Mouse (Mus musculus) midbrain, embryonic 16.5 days (tissue): ENCODE results near the gene Ghrhr. TPM values are rescaled to one million over a fixed set of nuclear protein-coding genes. Genes with fewer than 3 reads are reported as not detected.

Source experiments
- ATAC-seq: fragments of 200-750 bp; cut with Nextera tagmentation; 2 replicates; pipeline ENCODE4 v1.8.0; 2017; ENCODE audit warnings: moderate TSS enrichment
- H3K27ac ChIP-seq: fragments of 300-500 bp; sonication (generic); 2 replicates; pipeline ENCODE4 v1.5.1; 2014; ENCODE audit warnings: mild to moderate bottlenecking, low read length, mixed read lengths
- H3K27me3 ChIP-seq: fragments of 300-500 bp; sonication (generic); 2 replicates; pipeline ENCODE4 v1.6.1; 2014; ENCODE audit warnings: low read depth, low read length, mixed read lengths; ENCODE audit not compliant: control insufficient read depth, insufficient read depth
- H3K36me3 ChIP-seq: fragments of 300-500 bp; sonication (generic); 2 replicates; pipeline ENCODE4 v1.6.1; 2014; ENCODE audit warnings: mild to moderate bottlenecking, low read length, moderate library complexity, mixed read lengths; ENCODE audit not compliant: control insufficient read depth, insufficient read depth
- H3K4me1 ChIP-seq: fragments of 300-500 bp; sonication (generic); 2 replicates; pipeline ENCODE4 v1.6.1; 2014; ENCODE audit warnings: mild to moderate bottlenecking, low read length, mixed read lengths; ENCODE audit not compliant: control insufficient read depth, insufficient read depth
- H3K4me2 ChIP-seq: fragments of 300-500 bp; sonication (generic); 2 replicates; pipeline ENCODE4 v1.6.1; 2014; ENCODE audit warnings: mild to moderate bottlenecking, low read length, mixed read lengths
- H3K4me3 ChIP-seq: fragments of 300-500 bp; sonication (generic); 2 replicates; pipeline ENCODE4 v1.5.1; 2014; ENCODE audit warnings: low read depth, mild to moderate bottlenecking, low read length, moderate library complexity, mixed read lengths
- H3K9ac ChIP-seq: fragments of 300-500 bp; sonication (generic); 2 replicates; pipeline ENCODE4 v1.6.1; 2014; ENCODE audit warnings: low read depth, low read length, mixed read lengths
- H3K9me3 ChIP-seq: fragments of 300-500 bp; sonication (generic); replicated peaks from 2 replicates; pipeline ENCODE4 v1.6.1; 2014; ENCODE audit warnings: mild to moderate bottlenecking, low read length, mixed read lengths; ENCODE audit not compliant: control insufficient read depth, poor library complexity, severe bottlenecking
- WGBS: fragments of 180-500 bp; shearing (Covaris S2); extraction: QIAGEN DNeasy Blood & Tissue Kit; methylation state at CpG from one replicate; pipeline ENCODE4 v1.1.7; 2014; 5-methylcytosine and 5-hydroxymethylcytosine counted together
- polyA plus RNA-seq: library from polyadenylated mRNA; unstranded; fragments of >200 nt; fragmentation: Nextera tagmentation; extraction: Ambion mirVana; gene quantifications from 2 replicates; pipeline ENCODE4 v1.2.1, GENCODE M21; 2015

Ghrhr gene
- polyA plus RNA-seq, result not detected in 2 replicates

DNA sequence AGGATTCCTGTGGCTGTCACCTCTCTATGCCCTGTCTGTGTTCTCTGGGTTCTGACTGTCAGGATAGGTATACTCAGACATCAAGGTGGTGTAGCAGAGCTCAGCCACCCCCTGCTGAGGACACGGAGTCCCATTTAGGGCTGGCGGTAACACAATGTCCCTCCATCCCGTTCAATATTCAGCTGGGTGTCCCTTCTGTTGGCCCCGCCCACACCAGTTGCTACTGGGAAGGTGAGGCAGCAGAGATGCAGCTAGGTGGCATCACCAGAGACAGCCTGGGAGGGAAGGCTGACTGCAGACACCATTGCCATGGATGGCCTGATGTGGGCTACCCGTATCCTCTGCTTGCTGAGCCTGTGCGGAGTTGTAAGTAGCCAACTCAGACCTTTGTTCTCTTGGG lies at the start of gene Ghrhr:
TSS of gene Ghrhr (plus strand) at position 220 of the 400 bp plus-strand sequence.
- H3K4me1 ChIP-seq, result no peaks in the 10 kb centered on the region
- 83% methylated on average over 6 of the region's 6 CpGs for WGBS
- no peak within 1 kb of the TSS for H3K9ac ChIP-seq
- no peak within 1 kb of the TSS for H3K27ac ChIP-seq
- H3K4me3 ChIP-seq, result no peak within 1 kb of the TSS
- H3K9me3 ChIP-seq, result no peaks in the 10 kb centered on the region
- H3K36me3 ChIP-seq, result no peaks in the 10 kb centered on the region
- ATAC-seq, result no peak
- no peak within 1 kb of the TSS for H3K4me2 ChIP-seq
- H3K27me3 ChIP-seq, result no peaks in the 10 kb centered on the region

DNA sequence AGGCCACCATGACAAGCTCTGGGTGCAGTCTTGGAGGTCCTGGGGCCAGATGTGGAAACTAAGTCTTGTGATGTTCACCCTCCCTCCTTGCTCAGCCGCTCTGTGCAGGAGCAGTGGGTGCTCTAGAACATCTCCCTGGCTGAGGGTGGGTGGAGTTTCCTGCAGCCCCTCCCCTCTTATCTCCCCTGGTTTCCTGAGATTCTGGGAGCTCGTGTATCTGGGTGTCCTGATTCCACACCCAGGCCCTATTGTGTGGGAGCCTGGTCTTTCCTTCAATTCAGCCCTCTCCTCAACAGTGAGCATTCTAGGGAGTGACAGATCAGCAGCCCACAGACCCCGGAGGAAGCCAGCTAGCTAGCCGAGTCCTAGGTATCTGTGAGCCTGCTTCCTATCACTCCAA lies 49.8 kb upstream of the Ghrhr start:
- ATAC-seq, result no peak

DNA sequence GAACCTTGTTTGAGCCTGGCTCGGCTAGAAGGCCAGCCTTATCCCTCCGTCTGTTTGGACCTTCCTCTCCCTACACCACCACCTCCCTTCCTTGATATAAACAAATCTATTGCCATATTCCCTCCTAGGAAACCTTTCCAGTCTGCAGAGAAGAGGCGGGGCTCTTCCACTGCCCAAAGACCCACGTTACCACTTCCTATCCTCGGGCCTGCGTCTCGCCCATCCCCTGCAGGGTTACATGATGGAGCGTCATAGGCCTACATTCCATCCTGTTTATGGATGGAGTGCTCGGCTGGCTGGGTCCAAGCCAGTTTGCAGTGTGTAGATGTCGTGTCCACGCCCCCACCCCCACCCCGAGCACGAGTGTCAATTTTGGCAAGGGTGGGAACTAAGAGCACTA lies 48.8 kb upstream of the Ghrhr start:
- Histone ChIP-seq H3K9ac (no peak overlapping the region), H3K27ac (no peak overlapping the region), H3K4me2 (no peak overlapping the region), H3K4me1 (peaks cover 5% of the 10 kb centered on the region), H3K4me3 (no peak overlapping the region), H3K27me3 (no peaks in the 10 kb centered on the region), H3K36me3 (no peaks in the 10 kb centered on the region), H3K9me3 (no peaks in the 10 kb centered on the region)
- 91% methylated on average over 13 of the region's 13 CpGs for WGBS
- ATAC-seq, result no peak

More for the DNA sequence above, 49.8 kb upstream of the Ghrhr start:
- no peaks in the 10 kb centered on the region for H3K9me3 ChIP-seq
- no peaks in the 10 kb centered on the region for H3K27me3 ChIP-seq
- 83% methylated on average over 4 of the region's 4 CpGs for WGBS
- no peak overlapping the region for H3K4me2 ChIP-seq
- no peaks in the 10 kb centered on the region for H3K36me3 ChIP-seq
- no peak overlapping the region for H3K27ac ChIP-seq
- no peaks in the 10 kb centered on the region; the same call in 1 of the 2 replicates for H3K4me1 ChIP-seq
- H3K4me3 ChIP-seq, result no peak overlapping the region
- no peak overlapping the region for H3K9ac ChIP-seq

DNA sequence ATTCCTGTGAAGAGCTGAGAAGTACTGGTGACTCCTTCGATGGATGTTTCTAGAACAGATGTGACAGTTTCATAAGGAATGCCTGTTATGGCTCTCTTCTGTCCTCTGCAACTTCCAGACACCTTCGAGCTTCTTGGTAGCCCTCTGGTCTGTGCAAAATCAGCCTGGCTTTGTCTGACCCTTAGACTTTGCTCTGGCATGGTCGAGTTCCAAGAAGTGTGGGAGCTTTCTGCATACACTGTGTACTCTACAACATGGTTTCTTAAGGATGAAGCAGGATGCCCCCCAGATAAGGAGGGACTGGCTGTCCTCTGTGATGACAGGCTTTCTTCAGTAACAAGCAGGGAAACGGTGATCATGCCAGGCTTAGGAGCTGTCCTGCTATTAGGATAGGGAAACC lies 47.9 kb upstream of the Ghrhr start:
- 75% methylated on average over 4 of the region's 4 CpGs for WGBS
- Histone ChIP-seq H3K4me1 (peaks cover 5% of the 10 kb centered on the region), H3K27me3 (no peaks in the 10 kb centered on the region), H3K4me2 (no peak overlapping the region), H3K4me3 (no peak overlapping the region), H3K36me3 (no peaks in the 10 kb centered on the region), H3K9ac (no peak overlapping the region), H3K9me3 (no peaks in the 10 kb centered on the region), H3K27ac (no peak overlapping the region)
- ATAC-seq, result no peak

DNA sequence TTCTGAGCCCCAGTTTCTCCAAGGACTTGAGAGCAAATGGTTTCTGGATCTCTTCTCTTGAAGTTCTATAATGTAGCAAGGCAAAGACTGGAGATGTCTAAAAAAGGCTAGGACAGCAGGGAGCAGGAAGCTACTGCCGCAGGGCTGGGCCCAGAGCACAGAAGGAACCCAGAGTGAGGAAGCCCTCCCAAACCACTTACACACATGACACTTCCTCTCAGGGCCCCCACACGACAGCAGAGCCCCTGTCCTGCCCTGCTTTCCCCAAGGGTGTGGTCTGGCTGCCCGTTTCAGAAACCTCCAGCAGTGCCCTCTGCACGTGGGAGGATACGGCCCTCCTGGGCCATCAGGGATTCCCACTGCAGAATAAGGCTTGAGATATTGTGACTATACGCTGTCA lies 44.8 kb upstream of the Ghrhr start:
- H3K4me2 ChIP-seq, result no peak overlapping the region
- H3K27me3 ChIP-seq, result no peaks in the 10 kb centered on the region
- 72% methylated on average over 6 of the region's 6 CpGs for WGBS
- no peaks in the 10 kb centered on the region for H3K9me3 ChIP-seq
- H3K4me3 ChIP-seq, result no peak overlapping the region
- H3K9ac ChIP-seq, result no peak overlapping the region
- no peak overlapping the region for H3K27ac ChIP-seq
- no peaks in the 10 kb centered on the region for H3K36me3 ChIP-seq
- H3K4me1 ChIP-seq, result peaks cover 6% of the 10 kb centered on the region
- ATAC-seq, result no peak

DNA sequence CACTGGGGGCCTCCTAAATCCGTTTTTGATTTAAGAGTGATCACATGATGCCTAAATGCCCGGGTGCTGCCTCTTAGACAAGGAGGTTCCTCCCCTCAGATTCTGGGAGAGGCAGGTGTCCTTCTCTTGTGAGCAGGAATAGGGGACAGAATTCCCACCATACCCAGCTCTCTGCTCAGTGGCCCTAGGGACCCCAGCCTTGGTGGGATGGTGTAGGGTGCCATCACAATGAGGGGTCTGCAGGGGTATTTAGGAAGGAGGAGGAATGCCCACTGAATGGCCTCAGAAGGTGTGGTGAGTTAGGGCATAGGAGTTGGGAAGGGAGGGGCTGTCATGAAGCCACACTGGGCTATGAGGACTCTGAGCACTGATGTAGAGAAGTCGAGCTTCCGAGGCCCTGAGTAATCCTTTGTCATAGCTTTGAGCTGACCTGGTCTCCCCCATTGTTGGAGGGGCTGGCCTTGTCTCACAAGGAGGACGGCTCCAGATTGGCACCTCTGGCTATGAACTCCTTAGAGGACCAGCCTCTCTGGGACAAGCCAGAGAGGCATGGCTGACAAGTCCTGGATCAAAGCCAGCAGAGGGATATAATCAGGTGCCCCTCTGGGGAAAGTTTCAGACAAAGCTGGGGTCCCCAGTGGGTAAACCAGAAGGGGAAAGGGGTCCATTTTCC lies 43.9 kb upstream of the Ghrhr start:
- no peak overlapping the region for H3K9ac ChIP-seq
- no peaks in the 10 kb centered on the region for H3K36me3 ChIP-seq
- no peak overlapping the region for H3K27ac ChIP-seq
- WGBS, result 32% methylated on average over 5 of the region's 5 CpGs
- ATAC-seq, result 0 out of 2 replicates have a peak, but pooled peaks have one; percentile 22
- no peak overlapping the region for H3K4me2 ChIP-seq
- peaks cover 7% of the 10 kb centered on the region for H3K4me1 ChIP-seq
- H3K27me3 ChIP-seq, result no peaks in the 10 kb centered on the region
- no peak overlapping the region for H3K4me3 ChIP-seq
- no peaks in the 10 kb centered on the region for H3K9me3 ChIP-seq

DNA sequence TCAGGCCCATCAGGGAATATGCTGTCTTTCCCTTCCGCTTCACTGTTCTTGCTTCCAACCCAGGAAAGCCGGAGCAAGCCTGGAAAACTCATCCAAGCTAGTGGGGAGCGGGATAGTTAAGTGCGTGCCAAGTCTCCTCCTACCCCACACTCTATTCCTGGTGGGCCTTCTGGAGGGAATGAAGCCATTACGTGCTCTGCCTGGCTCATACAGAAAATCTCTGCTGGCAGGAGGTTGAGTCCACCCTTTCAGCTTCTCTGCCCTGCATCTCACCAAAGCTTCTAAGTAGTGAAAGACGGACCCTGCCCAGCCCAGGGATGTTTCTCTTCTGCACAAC lies 43.4 kb upstream of the Ghrhr start:
- no peak overlapping the region for H3K4me2 ChIP-seq
- H3K9me3 ChIP-seq, result no peaks in the 10 kb centered on the region
- no peak overlapping the region for H3K4me3 ChIP-seq
- H3K9ac ChIP-seq, result no peak overlapping the region
- H3K27me3 ChIP-seq, result no peaks in the 10 kb centered on the region
- H3K36me3 ChIP-seq, result no peaks in the 10 kb centered on the region
- H3K4me1 ChIP-seq, result peaks cover 7% of the 10 kb centered on the region
- WGBS, result 65% methylated on average over 6 of the region's 6 CpGs
- no peak overlapping the region for H3K27ac ChIP-seq
- ATAC-seq, result peak; percentile 52; the same call in 1 of the 2 replicates

DNA sequence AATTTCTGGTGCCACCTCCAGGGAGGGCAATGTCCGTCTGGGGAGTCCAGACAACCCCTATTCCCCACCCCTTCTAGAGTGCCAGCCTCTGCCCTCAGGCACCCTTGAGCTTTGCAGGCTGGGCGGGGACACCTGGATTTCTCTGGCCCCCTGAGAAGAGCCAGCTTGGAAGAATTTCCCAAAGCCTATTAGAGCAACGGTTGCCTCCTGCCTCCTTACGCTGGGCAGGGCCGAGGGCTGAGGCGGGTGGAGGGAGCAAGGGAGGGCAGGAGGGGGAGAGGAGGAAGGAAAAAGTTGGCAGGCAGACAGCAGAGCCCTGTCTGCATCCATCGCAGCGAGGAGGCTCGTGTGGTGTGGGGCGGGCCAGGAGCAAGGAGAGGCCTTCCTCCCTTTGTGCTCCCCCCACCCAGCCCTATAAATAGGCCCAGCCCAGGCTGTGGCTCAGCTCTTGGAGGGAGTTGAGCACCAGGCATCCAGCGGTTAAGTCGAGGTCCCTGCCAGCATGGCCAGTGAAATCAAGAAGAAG lies 40.0 kb upstream of the Ghrhr start, which contains the start of gene Aqp1:
TSS of gene Aqp1 (plus strand) at position 444 of the 526 bp plus-strand sequence.
- Histone ChIP-seq H3K27ac (no peak within 1 kb of the TSS), H3K36me3 (no peaks in the 10 kb centered on the region), H3K27me3 (no peaks in the 10 kb centered on the region), H3K4me1 (peaks cover 7% of the 10 kb centered on the region), H3K9ac (no peak within 1 kb of the TSS), H3K9me3 (no peaks in the 10 kb centered on the region), H3K4me2 (no peak within 1 kb of the TSS), H3K4me3 (no peak within 1 kb of the TSS)
- peak; percentile 70 for ATAC-seq
- WGBS, result 22% methylated on average over 10 of the region's 12 CpGs

DNA sequence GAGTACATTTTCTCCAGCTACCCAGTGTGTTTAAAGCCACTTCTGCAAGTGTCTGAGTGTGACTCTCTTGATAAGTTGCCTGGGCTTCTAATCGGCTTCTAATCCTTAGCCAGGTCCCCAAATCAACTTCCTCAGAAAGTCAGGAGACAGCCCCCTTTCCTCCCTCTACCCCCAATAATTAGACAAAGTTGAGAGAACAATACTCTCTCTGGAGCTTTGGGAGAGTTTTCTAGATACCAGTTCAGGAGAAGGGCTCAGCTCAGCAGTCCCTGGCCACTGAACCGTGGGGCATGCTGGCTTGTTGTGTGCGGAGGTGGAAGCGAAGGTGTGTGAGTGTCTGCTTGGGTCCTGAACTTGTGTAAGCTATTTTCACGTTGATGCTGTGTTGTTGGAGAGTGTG lies 38.9 kb upstream of the Ghrhr start:
- WGBS, result 89% methylated on average over 5 of the region's 5 CpGs
- Histone ChIP-seq H3K9ac (no peak overlapping the region), H3K9me3 (no peaks in the 10 kb centered on the region), H3K4me3 (no peak overlapping the region), H3K36me3 (no peaks in the 10 kb centered on the region), H3K27me3 (no peaks in the 10 kb centered on the region), H3K27ac (no peak overlapping the region), H3K4me2 (no peak overlapping the region), H3K4me1 (peaks cover 7% of the 10 kb centered on the region; the same call in 1 of the 2 replicates)
- ATAC-seq, result no peak
